In genomic region chr8:111740994-111741393, GRCm38 (mm10) we compare ENCODE assay signal across 10 mouse cellular contexts. TPM values are rescaled to one million over a fixed set of nuclear protein-coding genes. Genes with fewer than 3 reads are reported as not detected.
DNase-seq lines count a peak whose midpoint lies in the region; ATAC-seq and TF ChIP-seq lines count a peak whose summit lies in the region.
"Had no signal": no experiment of that assay in that cellular context is flagged by ENCODE, and none has a peak within 500 bp of the region (broad histone marks: within the 10 kb centered on the region; RNA-seq: fewer than 3 reads in every experiment).

No protein-coding gene starts in this region.

- ATAC-seq in hindbrain, embryonic 14.5 days (ENCODE audit: low FRiP score): no peak
- ATAC-seq: CD4-positive, CD25-positive, alpha-beta regulatory T cell, adult 4 months had no signal

- intact Hi-C loops in heart, adult 2 months (cut with DNase I): no loop called here
- intact Hi-C loops in heart, postnatal 36 days (cut with DNase I): no loop called here

- WGBS in heart, adult 2 months: 43% methylated on average over 8 of the region's 8 CpGs
- 83% methylated on average over 8 of the region's 8 CpGs for WGBS in embryonic facial prominence, embryonic 10.5 days
- WGBS in hindbrain, embryonic 14.5 days: 81% methylated on average over 8 of the region's 8 CpGs

- peak; percentile 38 to 57 for DNase-seq in heart, adult 2 months
- DNase-seq in heart, postnatal 36 days: no peak
- no peak for DNase-seq in embryonic facial prominence, embryonic 10.5 days (ENCODE audit: low spot score)
- DNase-seq in hindbrain, embryonic 14.5 days (ENCODE audit: low spot score): no peak
- peak; percentile 34 for DNase-seq in lung, postnatal 10 days
- DNase-seq in right cerebral cortex, postnatal 10 days (ENCODE audit: low spot score in 2 of 2): no peak
- no peak for DNase-seq in adrenal gland, adult 8-10 months
- DNase-seq in thymus, postnatal 0 days (ENCODE audit: low spot score): no peak

- no peaks in the 10 kb centered on the region; the same call in 1 of the 2 replicates for H3K36me3 ChIP-seq in heart, adult 2 months (ENCODE audit: control insufficient read depth, insufficient read depth, low read length)
- peaks cover 28% of the 10 kb centered on the region for H3K36me3 ChIP-seq in embryonic facial prominence, embryonic 10.5 days (replicated peaks)
- H3K36me3 ChIP-seq in hindbrain, embryonic 14.5 days (replicated peaks; ENCODE audit: control insufficient read depth, insufficient read depth): no peaks in the 10 kb centered on the region

- TF ChIP-seq EP300 in heart, adult 2 months (IDR thresholded peaks at IDR 0.05; ENCODE audit: insufficient read depth, low read depth, low read length): 0 out of 2 replicates have a peak, but pooled peaks have one; percentile 28

- no peak for TF ChIP-seq CTCF in heart, adult 2 months (IDR thresholded peaks at IDR 0.05)

- 0 out of 2 replicates have a peak overlapping the region, but pooled peaks have one; percentile 2 for H3K4me3 ChIP-seq in heart, adult 2 months
- peak overlapping the region; percentile 98; the same call in 1 of the 2 replicates for H3K4me3 ChIP-seq in embryonic facial prominence, embryonic 10.5 days
- no peak overlapping the region for H3K4me3 ChIP-seq in hindbrain, embryonic 14.5 days (replicated peaks; ENCODE audit: low read length)
- H3K4me3 ChIP-seq: limb, embryonic 12.5 days had no signal

- peak overlapping the region; percentile 33 for H3K9ac ChIP-seq in heart, adult 2 months (ENCODE audit: low read depth, low read length)
- peak overlapping the region; percentile 20; the same call in 1 of the 2 replicates for H3K9ac ChIP-seq in hindbrain, embryonic 14.5 days
- H3K9ac ChIP-seq: limb, embryonic 12.5 days had no signal

- peak overlapping the region; percentile 70 for H3K4me2 ChIP-seq in hindbrain, embryonic 14.5 days (replicated peaks)

- H3K27me3 ChIP-seq in heart, adult 2 months (ENCODE audit: control insufficient read depth, insufficient read depth, low read length): no peaks in the 10 kb centered on the region
- H3K27me3 ChIP-seq in embryonic facial prominence, embryonic 10.5 days (replicated peaks; ENCODE audit: low read depth, poor library complexity, severe bottlenecking): peaks cover 6% of the 10 kb centered on the region; the same call in 1 of the 2 replicates
- H3K27me3 ChIP-seq in hindbrain, embryonic 14.5 days (ENCODE audit: control insufficient read depth, insufficient read depth, low read length): no peaks in the 10 kb centered on the region
- H3K27me3 ChIP-seq: limb, embryonic 12.5 days had no signal

- H3K27ac ChIP-seq in heart, adult 2 months: peak overlapping the region; percentile 96
- 0 out of 2 replicates have a peak overlapping the region, but pooled peaks have one; percentile 26 for H3K27ac ChIP-seq in embryonic facial prominence, embryonic 10.5 days (replicated peaks)
- H3K27ac ChIP-seq in hindbrain, embryonic 14.5 days: no peak overlapping the region

- peaks cover 46% of the 10 kb centered on the region for H3K4me1 ChIP-seq in heart, adult 2 months (ENCODE audit: control insufficient read depth, insufficient read depth, low read length)
- peaks cover 91% of the 10 kb centered on the region for H3K4me1 ChIP-seq in embryonic facial prominence, embryonic 10.5 days
- H3K4me1 ChIP-seq in hindbrain, embryonic 14.5 days (replicated peaks; ENCODE audit: control insufficient read depth, insufficient read depth, low read length): peaks cover 76% of the 10 kb centered on the region

- TF ChIP-seq POLR2A in heart, adult 2 months (IDR thresholded peaks at IDR 0.05; ENCODE audit: insufficient read depth, low read depth, low read length): no peak

- no peaks in the 10 kb centered on the region for H3K9me3 ChIP-seq in embryonic facial prominence, embryonic 10.5 days
- H3K9me3 ChIP-seq in hindbrain, embryonic 14.5 days (ENCODE audit: control insufficient read depth, low read length): no peaks in the 10 kb centered on the region
- H3K9me3 ChIP-seq: limb, embryonic 12.5 days had no signal

- peaks cover 3% of the 10 kb centered on the region for H3K79me2 ChIP-seq in heart, adult 2 months (replicated peaks; ENCODE audit: control insufficient read depth, insufficient read depth, low read length)

RNA-seq across cellular contexts. Expression of gene Bcar1, which starts 2.6 kb away (rescaled TPM):
- total RNA-seq in heart, adult 2 months (2021): 10 to 100 TPM; 19.1 to 21.1 TPM
- 31.3 TPM in 2 replicates for polyA plus RNA-seq in heart, adult 2 months (2012; rRNA removed)
- total RNA-seq in heart, postnatal 36 days (2021): 10 to 100 TPM; 18.8 to 19.1 TPM
- polyA plus RNA-seq in embryonic facial prominence, embryonic 10.5 days (2016; fragmentation: Nextera tagmentation; extraction: Ambion mirVana): 61.1 and 62.4 TPM in 2 replicates
- polyA plus RNA-seq in hindbrain, embryonic 14.5 days (2014; fragmentation: Nextera tagmentation; extraction: Ambion mirVana): 49.1 and 52.1 TPM in 2 replicates
- 100 to 1,000 TPM in 2 of 4 experiments, 10 to 100 TPM in 2; 86.1 to 150 (median 104) TPM for total RNA-seq in adrenal gland, adult 8-10 months (2022)
- 4.1 TPM in 2 replicates for polyA plus RNA-seq in thymus, postnatal 0 days (2015; fragmentation: Nextera tagmentation; extraction: Ambion mirVana)

RNA-seq across cellular contexts. Expression of gene Ctrb1, which starts 50.2 kb away (rescaled TPM):
- total RNA-seq in heart, adult 2 months (2021): not detected
- 0.68 and 0.82 TPM in 2 replicates for polyA plus RNA-seq in heart, adult 2 months (2012; rRNA removed)
- not detected for total RNA-seq in heart, postnatal 36 days (2021)
- polyA plus RNA-seq in embryonic facial prominence, embryonic 10.5 days (2016; fragmentation: Nextera tagmentation; extraction: Ambion mirVana): not detected in 2 replicates
- not detected in 2 replicates for polyA plus RNA-seq in hindbrain, embryonic 14.5 days (2014; fragmentation: Nextera tagmentation; extraction: Ambion mirVana)
- total RNA-seq in adrenal gland, adult 8-10 months (2022): not detected
- polyA plus RNA-seq in thymus, postnatal 0 days (2015; fragmentation: Nextera tagmentation; extraction: Ambion mirVana): 1.1 TPM in 2 replicates
- polyA plus RNA-seq: CD4-positive, CD25-positive, alpha-beta regulatory T cell, adult 4 months; limb, embryonic 12.5 days had no signal

Comparison
In these comparisons a context has a peak if more than half of its experiments do, and no peak if none do; other contexts are left out.
1. DNase-seq: peak in heart, adult 2 months (2 of 2) and lung, postnatal 10 days (single experiment); none in heart, postnatal 36 days (0 of 2), embryonic facial prominence, embryonic 10.5 days (single experiment), hindbrain, embryonic 14.5 days (single experiment), right cerebral cortex, postnatal 10 days (0 of 2), adrenal gland, adult 8-10 months (single experiment) and thymus, postnatal 0 days (single experiment).